Comparison of ENCODE assay signal across 13 mouse cellular contexts in the genomic region with DNA sequence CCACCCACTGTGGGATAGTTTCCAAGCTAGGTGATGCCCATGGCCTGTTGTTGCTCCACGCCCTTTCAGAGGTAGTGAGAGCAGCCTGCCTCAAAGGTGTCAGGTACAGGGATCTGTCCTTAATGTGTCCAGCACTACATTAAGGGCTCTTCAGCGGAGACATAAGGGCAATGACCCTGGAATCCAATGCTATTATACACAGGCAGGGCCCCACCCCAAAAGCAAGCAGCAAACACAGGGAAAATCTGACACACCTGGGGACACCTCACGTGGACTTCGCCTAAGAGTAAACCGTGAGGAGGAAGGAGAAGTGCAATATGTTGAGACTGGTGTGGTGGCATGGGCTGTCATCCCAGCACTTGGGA.
"Had no signal": no experiment of that assay in that cellular context is flagged by ENCODE, and none has a peak within 500 bp of the region (broad histone marks: within the 10 kb centered on the region; RNA-seq: fewer than 3 reads in every experiment).

No protein-coding gene starts in this region.

- H3K9ac ChIP-seq: limb, embryonic 12.5 days; liver, embryonic 13.5 days; liver, postnatal 0 days; midbrain, embryonic 15.5 days; neural tube, embryonic 12.5 days had no signal

- H3K9me3 ChIP-seq: limb, embryonic 12.5 days; liver, embryonic 13.5 days; midbrain, embryonic 10.5 days; midbrain, embryonic 15.5 days; neural tube, embryonic 12.5 days had no signal

- H3K4me3 ChIP-seq: layer of hippocampus, adult 2 months; limb, embryonic 12.5 days; liver, embryonic 13.5 days; midbrain, embryonic 10.5 days; midbrain, embryonic 15.5 days; neural tube, embryonic 12.5 days had no signal

- H3K27ac ChIP-seq: layer of hippocampus, adult 2 months; limb, embryonic 12.5 days; liver, embryonic 13.5 days; midbrain, embryonic 10.5 days; midbrain, embryonic 15.5 days; neural tube, embryonic 12.5 days had no signal

- H3K27me3 ChIP-seq: limb, embryonic 12.5 days; liver, embryonic 13.5 days; midbrain, embryonic 15.5 days; neural tube, embryonic 12.5 days had no signal

- DNase-seq: kidney, adult 8-10 months; kidney, postnatal 36 days; liver; liver, embryonic 13.5 days; liver, postnatal 0 days; thymus, adult 2 months; thymus, postnatal 25 days had no signal

- ATAC-seq: hindbrain, embryonic 16.5 days; liver, postnatal 0 days; midbrain, embryonic 15.5 days had no signal

- H3K36me3 ChIP-seq: liver, embryonic 13.5 days; midbrain, embryonic 15.5 days; neural tube, embryonic 12.5 days had no signal

- H3K4me2 ChIP-seq: limb, embryonic 12.5 days; liver, embryonic 13.5 days; midbrain, embryonic 15.5 days; neural tube, embryonic 12.5 days had no signal
